29 mouse cellular contexts compared by ENCODE assay signal in the genomic region with DNA sequence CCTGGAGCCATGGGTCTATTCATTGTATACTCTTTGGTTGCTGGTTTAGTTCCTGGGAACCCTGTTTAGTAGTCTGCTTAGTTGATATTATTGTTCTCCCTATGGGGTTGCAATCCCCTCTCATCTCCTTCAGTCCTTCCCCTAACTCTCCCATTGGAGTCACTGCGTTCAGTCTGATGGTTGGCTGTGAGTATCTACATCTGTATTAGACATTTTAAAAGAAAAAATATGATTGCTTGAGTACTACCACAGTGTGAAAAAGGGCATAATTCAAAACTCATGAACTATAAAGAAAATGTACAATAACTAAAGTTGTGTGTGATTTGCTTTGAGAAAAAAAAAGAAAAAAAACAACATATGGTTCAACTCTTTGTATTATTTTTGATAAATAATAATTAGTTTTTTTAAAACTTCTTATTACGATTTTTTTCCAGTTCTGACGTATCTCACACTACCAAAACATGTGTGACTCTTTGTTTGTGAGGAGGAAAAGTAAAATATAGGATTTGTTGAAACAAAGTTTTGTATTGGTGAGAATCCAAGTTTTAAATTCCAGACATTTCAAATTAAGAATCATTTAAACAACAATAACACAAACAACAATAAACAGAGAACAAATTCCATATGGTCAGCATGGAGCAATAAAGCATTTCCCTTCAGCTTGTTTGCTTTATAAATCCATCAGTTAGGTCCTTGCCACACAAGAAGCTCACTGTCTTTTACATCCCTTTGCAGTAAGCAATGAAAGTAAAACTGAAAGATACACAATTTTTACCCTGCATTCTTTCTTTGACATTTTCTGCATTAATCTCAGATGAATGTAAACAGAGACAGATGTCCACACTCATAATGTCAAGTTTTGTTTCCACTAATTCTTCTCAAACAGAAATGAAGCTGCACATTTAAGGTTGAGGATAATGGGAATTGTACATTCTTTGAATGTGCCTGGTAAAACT.
DNase-seq lines count a peak whose midpoint lies in the region; ATAC-seq and TF ChIP-seq lines count a peak whose summit lies in the region.
"Had no signal": no experiment of that assay in that cellular context is flagged by ENCODE, and none has a peak within 500 bp of the region (broad histone marks: within the 10 kb centered on the region; RNA-seq: fewer than 3 reads in every experiment).

No protein-coding gene starts in this region.

- no peak overlapping the region for H3K4me3 ChIP-seq in kidney, embryonic 16.5 days (ENCODE audit: low read length)
- no peak overlapping the region for H3K4me3 ChIP-seq in stomach, embryonic 14.5 days (ENCODE audit: low read depth, low read length)
- no peak overlapping the region for H3K4me3 ChIP-seq in stomach, postnatal 0 days (ENCODE audit: low read depth, low read length)
- H3K4me3 ChIP-seq: embryonic facial prominence, embryonic 15.5 days; forebrain, embryonic 13.5 days; heart, embryonic 10.5 days; heart, embryonic 15.5 days; left cerebral cortex, adult 2 months; limb, embryonic 12.5 days; liver, embryonic 15.5 days; midbrain, embryonic 10.5 days; midbrain, embryonic 15.5 days; neural tube, embryonic 15.5 days had no signal

- H3K9ac ChIP-seq in kidney, embryonic 16.5 days (replicated peaks; ENCODE audit: low read length), result no peak overlapping the region
- H3K9ac ChIP-seq in stomach, embryonic 14.5 days (replicated peaks; ENCODE audit: low read depth, low read length), result no peak overlapping the region
- H3K9ac ChIP-seq in stomach, postnatal 0 days (ENCODE audit: low read length), result no peak overlapping the region
- H3K9ac ChIP-seq: embryonic facial prominence, embryonic 15.5 days; forebrain, embryonic 13.5 days; heart, embryonic 15.5 days; limb, embryonic 12.5 days; liver, embryonic 15.5 days; midbrain, embryonic 15.5 days; neural tube, embryonic 15.5 days had no signal

- no peaks in the 10 kb centered on the region for H3K27me3 ChIP-seq in kidney, embryonic 16.5 days (ENCODE audit: insufficient read depth, low read length)
- no peaks in the 10 kb centered on the region for H3K27me3 ChIP-seq in stomach, embryonic 14.5 days (ENCODE audit: control insufficient read depth, insufficient read depth, low read length)
- H3K27me3 ChIP-seq in stomach, postnatal 0 days (ENCODE audit: control insufficient read depth, insufficient read depth, low read length), result no peaks in the 10 kb centered on the region
- H3K27me3 ChIP-seq: embryonic facial prominence, embryonic 15.5 days; forebrain, embryonic 13.5 days; heart, embryonic 15.5 days; limb, embryonic 12.5 days; liver, embryonic 15.5 days; midbrain, embryonic 15.5 days; neural tube, embryonic 15.5 days; Patski had no signal

- TF ChIP-seq CTCF in stomach, postnatal 0 days (IDR thresholded peaks at IDR 0.05; ENCODE audit: low read depth), result no peak

- no peak for TF ChIP-seq EP300 in stomach, postnatal 0 days (optimal IDR thresholded peaks at IDR 0.05)

- 51% methylated on average over 3 of the region's 3 CpGs for WGBS in kidney, embryonic 16.5 days
- 54% methylated on average over 3 of the region's 3 CpGs for WGBS in stomach, embryonic 14.5 days
- WGBS in stomach, postnatal 0 days, result 38% methylated on average over 3 of the region's 3 CpGs

- peak; percentile 84; the same call in 1 of the 2 replicates for ATAC-seq in kidney, embryonic 16.5 days (ENCODE audit: low FRiP score, low TSS enrichment)
- peak; percentile 63; the same call in 1 of the 2 replicates for ATAC-seq in stomach, embryonic 14.5 days (ENCODE audit: insufficient number of reproducible peaks, insufficient read depth, low FRiP score, low read depth)
- ATAC-seq in stomach, postnatal 0 days (ENCODE audit: low FRiP score, low TSS enrichment), result no peak
- ATAC-seq: forebrain, embryonic 13.5 days; midbrain, embryonic 15.5 days; Patski had no signal

- no peaks in the 10 kb centered on the region for H3K9me3 ChIP-seq in kidney, embryonic 16.5 days (ENCODE audit: low read length)
- H3K9me3 ChIP-seq in stomach, embryonic 14.5 days (ENCODE audit: control insufficient read depth, low read depth, low read length), result no peaks in the 10 kb centered on the region
- no peaks in the 10 kb centered on the region for H3K9me3 ChIP-seq in stomach, postnatal 0 days (ENCODE audit: control insufficient read depth, low read length)
- H3K9me3 ChIP-seq: embryonic facial prominence, embryonic 15.5 days; forebrain, embryonic 13.5 days; heart, embryonic 10.5 days; heart, embryonic 15.5 days; limb, embryonic 12.5 days; liver, embryonic 15.5 days; midbrain, embryonic 10.5 days; midbrain, embryonic 15.5 days; neural tube, embryonic 15.5 days had no signal

- DNase-seq in heart, adult 11 months, result peak; percentile 23
- no peak for DNase-seq in heart, adult 18-20 months
- DNase-seq in kidney, postnatal 4 days, result no peak
- DNase-seq in stomach, postnatal 0 days (ENCODE audit: low spot score), result no peak
- DNase-seq in layer of hippocampus, adult 8-10 months (ENCODE audit: low spot score in 2 of 2), result no peak
- DNase-seq: adrenal gland, postnatal 25 days; cerebellum, adult 11-12 months; cerebellum, adult 9-11 months; embryo, embryonic 11 days; gastrocnemius, postnatal 10 days; kidney, adult 2 months; retina, postnatal 1 day; right cerebral cortex, postnatal 14 days; thymus, adult 2 months; thymus, postnatal 4 days had no signal

- H3K4me1 ChIP-seq in kidney, embryonic 16.5 days (ENCODE audit: insufficient read depth, low read length), result no peaks in the 10 kb centered on the region
- no peaks in the 10 kb centered on the region for H3K4me1 ChIP-seq in stomach, embryonic 14.5 days (ENCODE audit: control insufficient read depth, insufficient read depth, low read length)
- no peaks in the 10 kb centered on the region for H3K4me1 ChIP-seq in stomach, postnatal 0 days (replicated peaks; ENCODE audit: control insufficient read depth, insufficient read depth)
- H3K4me1 ChIP-seq: embryonic facial prominence, embryonic 15.5 days; forebrain, embryonic 13.5 days; heart, embryonic 10.5 days; heart, embryonic 15.5 days; limb, embryonic 12.5 days; liver, embryonic 15.5 days; midbrain, embryonic 10.5 days; midbrain, embryonic 15.5 days had no signal

- H3K36me3 ChIP-seq in kidney, embryonic 16.5 days (ENCODE audit: insufficient read depth, low read length), result no peaks in the 10 kb centered on the region
- no peaks in the 10 kb centered on the region for H3K36me3 ChIP-seq in stomach, embryonic 14.5 days (ENCODE audit: control insufficient read depth, insufficient read depth, low read length)
- no peaks in the 10 kb centered on the region for H3K36me3 ChIP-seq in stomach, postnatal 0 days (ENCODE audit: control insufficient read depth, insufficient read depth, low read length)
- H3K36me3 ChIP-seq: embryonic facial prominence, embryonic 15.5 days; G1E; heart, embryonic 10.5 days; heart, embryonic 15.5 days; limb, embryonic 12.5 days; liver, embryonic 15.5 days; midbrain, embryonic 10.5 days; midbrain, embryonic 15.5 days; neural tube, embryonic 15.5 days had no signal

- no peak overlapping the region for H3K4me2 ChIP-seq in kidney, embryonic 16.5 days (replicated peaks; ENCODE audit: low read depth, low read length)
- no peak overlapping the region for H3K4me2 ChIP-seq in stomach, embryonic 14.5 days (replicated peaks; ENCODE audit: low read depth, low read length)
- no peak overlapping the region for H3K4me2 ChIP-seq in stomach, postnatal 0 days (replicated peaks; ENCODE audit: low read depth)
- H3K4me2 ChIP-seq: embryonic facial prominence, embryonic 15.5 days; forebrain, embryonic 13.5 days; heart, embryonic 15.5 days; limb, embryonic 12.5 days; liver, embryonic 15.5 days; midbrain, embryonic 15.5 days; neural tube, embryonic 15.5 days had no signal

- no peak overlapping the region for H3K27ac ChIP-seq in kidney, embryonic 16.5 days (ENCODE audit: low read length)
- H3K27ac ChIP-seq in stomach, embryonic 14.5 days (ENCODE audit: low read length), result peak overlapping the region; percentile 84
- H3K27ac ChIP-seq in stomach, postnatal 0 days (replicated peaks), result no peak overlapping the region
- H3K27ac ChIP-seq: embryonic facial prominence, embryonic 15.5 days; forebrain, embryonic 13.5 days; heart, embryonic 10.5 days; heart, embryonic 15.5 days; left cerebral cortex, adult 2 months; limb, embryonic 12.5 days; liver, embryonic 15.5 days; midbrain, embryonic 10.5 days; midbrain, embryonic 15.5 days; neural tube, embryonic 15.5 days had no signal
